Mouse (Mus musculus) bone marrow, adult 2 months (tissue): ENCODE measurements around the gene Tenm3. TPM values are rescaled to one million over a fixed set of nuclear protein-coding genes. Genes with fewer than 3 reads are reported as not detected.

ENCODE experiments used
- H3K27ac ChIP-seq: fragments of 200-500 bp; 2 replicates; pipeline ENCODE4 v1.5.1; 2012; ENCODE audit warnings: low read depth, mild to moderate bottlenecking, control low read depth, inconsistent platforms, low read length; ENCODE audit not compliant: control insufficient read depth, poor library complexity, insufficient read depth
- H3K4me1 ChIP-seq: fragments of 200-500 bp; 2 replicates; pipeline ENCODE4 v1.6.1; 2011; ENCODE audit warnings: low read length; ENCODE audit not compliant: control insufficient read depth, insufficient read depth
- H3K4me3 ChIP-seq: fragments of 200-500 bp; replicated peaks from 2 replicates; pipeline ENCODE3; 2011; ENCODE audit warnings: mild to moderate bottlenecking, low read depth, low read length, control low read depth; ENCODE audit not compliant: control insufficient read depth
- CTCF ChIP-seq: fragments of 200-500 bp; IDR thresholded peaks from 2 replicates; pipeline ENCODE4 v1.5.1; 2011; ENCODE audit warnings: low read length, control low read depth; ENCODE audit not compliant: control insufficient read depth, insufficient read depth
- POLR2A ChIP-seq: fragments of 200-500 bp; IDR thresholded peaks from 2 replicates; pipeline ENCODE4 v1.6.1; 2011; ENCODE audit warnings: low read depth, mild to moderate bottlenecking, control low read depth, low read length, borderline replicate concordance; ENCODE audit not compliant: control insufficient read depth
- WGBS: fragments of 180-500 bp; shearing (Covaris S2); methylation state at CpG from one replicate; pipeline ENCODE4 v1.1.7; 2018; 5-methylcytosine and 5-hydroxymethylcytosine counted together
- polyA plus RNA-seq: library from polyadenylated mRNA; stranded (reverse); fragments of >200 nt; gene quantifications from 2 replicates; pipeline ENCODE4 v1.2.4, GENCODE M21; 2011; ENCODE audit warnings: low replicate concordance; ENCODE audit not compliant: missing spikeins, insufficient read depth, insufficient read length

Gene Tenm3
- polyA plus RNA-seq, 1 experiment, result 0.45 TPM

- WGBS, result 87% methylated on average over 14 of the region's 14 CpGs
- no peak overlapping the region for H3K4me3 ChIP-seq
- no peak overlapping the region for H3K27ac ChIP-seq
- TF ChIP-seq POLR2A (no peak), CTCF (no peak)
- H3K4me1 ChIP-seq, result no peaks in the 10 kb centered on the region
Measured at GRCm38 (mm10) chr8:48596332-48596731, 247.4 kb downstream of the Tenm3 start.

GRCm38 (mm10) chr8:48591818-48592217 lies 251.9 kb downstream of the Tenm3 start:
- 68% methylated on average over 5 of the region's 5 CpGs for WGBS
- no peak for TF ChIP-seq CTCF
- TF ChIP-seq POLR2A, result no peak
- Histone ChIP-seq H3K4me3 (no peak overlapping the region), H3K27ac (no peak overlapping the region), H3K4me1 (no peaks in the 10 kb centered on the region)

DNA sequence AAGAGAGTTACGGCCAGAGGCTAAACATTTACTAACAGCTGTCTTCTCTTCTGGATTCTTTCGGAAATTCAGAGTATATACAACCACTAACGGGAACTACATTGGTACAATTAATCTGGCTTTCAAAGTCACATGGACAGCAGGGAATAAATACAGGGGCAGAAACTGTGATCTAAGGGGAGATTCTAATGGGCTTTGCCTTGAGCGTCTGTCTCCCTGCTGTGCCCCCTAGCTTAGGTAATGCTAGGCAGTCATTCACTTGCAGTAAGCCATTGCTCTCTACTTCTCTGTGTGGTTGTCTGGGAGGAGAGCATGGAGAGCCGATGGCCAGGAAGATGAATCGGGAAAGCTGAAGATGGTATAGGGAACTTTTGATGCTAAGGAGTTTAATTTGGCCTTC lies 264.0 kb downstream of the Tenm3 start:
- 41% methylated on average over 6 of the region's 6 CpGs for WGBS
- Histone ChIP-seq H3K4me3 (no peak overlapping the region), H3K27ac (no peak overlapping the region), H3K4me1 (no peaks in the 10 kb centered on the region)
- TF ChIP-seq CTCF (no peak), POLR2A (no peak)

DNA sequence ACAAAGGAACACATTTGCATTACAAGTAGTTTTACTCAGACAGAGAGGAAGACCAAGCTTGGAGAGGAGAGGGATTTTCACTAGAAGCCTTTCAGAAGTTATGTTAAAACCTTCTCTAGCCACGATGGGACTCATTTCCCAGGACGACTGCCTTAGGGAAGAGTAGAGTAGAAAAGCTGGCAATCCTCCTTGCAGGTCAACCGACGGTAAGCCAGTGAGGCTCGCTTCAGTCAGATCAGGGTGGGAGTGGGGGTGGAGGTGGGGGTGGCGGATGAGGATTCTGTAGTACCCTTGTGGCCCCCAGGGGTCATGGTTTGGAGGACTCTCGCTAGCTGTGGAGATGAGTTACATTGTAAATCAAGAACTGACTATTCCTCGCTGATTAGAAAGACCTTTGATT lies 264.6 kb downstream of the Tenm3 start:
- no peaks in the 10 kb centered on the region for H3K4me1 ChIP-seq
- TF ChIP-seq POLR2A, result no peak
- TF ChIP-seq CTCF, result no peak
- WGBS, result 17% methylated on average over 8 of the region's 8 CpGs
- H3K27ac ChIP-seq, result no peak overlapping the region
- no peak overlapping the region for H3K4me3 ChIP-seq

DNA sequence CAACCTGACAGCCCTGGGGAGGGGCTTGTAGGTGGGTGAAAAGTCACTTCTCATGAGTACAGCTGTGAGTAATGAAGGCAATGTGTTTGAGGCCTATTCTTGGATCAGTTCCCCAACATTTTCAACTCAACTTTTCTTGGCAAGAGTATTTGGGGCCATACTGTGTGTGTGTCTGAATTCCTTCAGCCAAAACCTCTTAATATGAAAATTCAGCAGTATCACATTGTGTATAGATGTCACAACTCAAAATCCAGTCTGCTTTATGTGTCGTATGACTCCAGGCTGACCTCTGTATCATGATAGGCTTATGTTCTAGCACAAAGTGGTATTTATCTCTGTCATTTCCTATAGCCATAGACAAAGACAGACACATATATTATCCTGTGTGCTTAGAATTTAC lies 270.8 kb downstream of the Tenm3 start:
- 82% methylated on average over 1 of the region's 1 CpGs for whole genome bisulfite sequencing
- no peaks in the 10 kb centered on the region; the same call in 1 of the 2 replicates for H3K4me1 ChIP-seq
- no peak overlapping the region for H3K4me3 ChIP-seq
- H3K27ac ChIP-seq, result no peak overlapping the region
- TF ChIP-seq CTCF, result no peak

GRCm38 (mm10) chr8:48572345-48572744 lies 271.4 kb downstream of the Tenm3 start:
- Histone ChIP-seq H3K4me1 (no peaks in the 10 kb centered on the region; the same call in 1 of the 2 replicates), H3K27ac (no peak overlapping the region), H3K4me3 (no peak overlapping the region)
- no peak for TF ChIP-seq POLR2A
- TF ChIP-seq CTCF, result no peak
- WGBS, result 83% methylated on average over 2 of the region's 2 CpGs

DNA sequence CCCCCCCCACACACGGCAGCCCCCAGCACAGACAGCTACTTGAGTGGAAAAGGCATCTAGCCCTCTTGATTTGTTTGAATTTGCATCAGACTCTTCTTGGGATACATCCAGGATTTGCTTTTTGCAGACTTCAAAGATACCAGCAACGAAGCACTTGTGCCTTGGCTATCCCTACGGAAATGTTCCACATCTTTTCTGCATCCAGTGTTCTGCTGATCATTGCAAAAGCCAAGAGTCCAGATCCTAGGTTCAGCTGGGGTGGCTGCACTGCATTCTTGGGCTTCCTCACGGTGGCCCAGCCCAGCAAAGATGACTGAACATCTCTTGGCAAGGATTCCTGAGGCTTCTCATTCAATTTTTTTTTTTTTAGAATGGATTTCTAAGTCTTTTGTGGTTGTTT lies 275.1 kb downstream of the Tenm3 start:
- no peak for TF ChIP-seq CTCF
- no peak for TF ChIP-seq POLR2A
- 67% methylated on average over 4 of the region's 4 CpGs for WGBS

DNA sequence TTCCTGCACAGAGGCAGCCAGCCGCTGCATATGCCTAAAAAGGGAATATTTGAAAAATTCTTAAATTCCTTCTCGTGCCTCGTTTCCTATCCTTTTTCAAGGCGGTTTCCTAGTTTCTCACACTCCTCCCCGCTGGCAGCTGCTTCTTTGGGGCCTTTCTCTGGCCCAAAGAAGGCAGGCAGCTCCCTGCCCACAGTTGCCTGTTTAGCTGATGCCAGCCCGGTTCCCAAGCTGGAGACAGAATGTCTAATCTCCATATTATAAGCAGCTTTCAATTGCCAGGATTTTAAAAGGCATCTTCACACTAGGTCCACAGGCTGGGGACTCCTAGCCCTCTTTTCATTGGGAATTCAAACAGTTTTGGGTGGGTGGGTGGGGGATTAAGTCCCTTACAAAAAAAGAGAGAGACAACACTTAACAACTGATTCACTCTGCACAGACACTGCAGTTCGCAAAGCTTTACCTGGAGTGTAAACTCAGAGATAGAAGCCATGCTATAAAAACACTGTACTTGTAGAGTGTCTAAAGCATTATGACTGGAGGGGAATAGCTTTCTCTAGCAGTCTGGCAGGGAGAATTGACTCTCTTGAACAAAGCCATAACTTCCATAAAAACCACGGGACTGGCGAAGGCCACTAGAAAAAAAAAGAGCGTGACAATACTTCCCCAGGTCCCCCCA lies 275.7 kb downstream of the Tenm3 start:
- WGBS, result 79% methylated on average over 10 of the region's 10 CpGs
- no peak overlapping the region for H3K4me3 ChIP-seq
- TF ChIP-seq POLR2A, result no peak
- no peak for TF ChIP-seq CTCF
- H3K27ac ChIP-seq, result no peak overlapping the region
- no peaks in the 10 kb centered on the region; the same call in 1 of the 2 replicates for H3K4me1 ChIP-seq

More for the DNA sequence above, 275.1 kb downstream of the Tenm3 start:
- H3K4me3 ChIP-seq, result no peak overlapping the region
- H3K27ac ChIP-seq, result no peak overlapping the region
- H3K4me1 ChIP-seq, result no peaks in the 10 kb centered on the region; the same call in 1 of the 2 replicates

GRCm38 (mm10) chr8:48560227-48560626 lies 283.5 kb downstream of the Tenm3 start:
- TF ChIP-seq POLR2A (no peak), CTCF (no peak)
- 80% methylated on average over 9 of the region's 9 CpGs for WGBS
- H3K4me1 ChIP-seq, result no peaks in the 10 kb centered on the region
- no peak overlapping the region for H3K27ac ChIP-seq
- no peak overlapping the region for H3K4me3 ChIP-seq
